Comparison of ENCODE assay signal across 19 mouse cellular contexts in genomic region chr1:53829089-53829488, GRCm38 (mm10). TPM values are rescaled to one million over a fixed set of nuclear protein-coding genes. Genes with fewer than 3 reads are reported as not detected.
DNase-seq lines count a peak whose midpoint lies in the region; TF ChIP-seq lines count a peak whose summit lies in the region.
"Had no signal": no experiment of that assay in that cellular context is flagged by ENCODE, and none has a peak within 500 bp of the region (broad histone marks: within the 10 kb centered on the region; RNA-seq: fewer than 3 reads in every experiment).

No protein-coding gene starts in this region.

- intact Hi-C loops in gastrocnemius, adult 2 months (cut with DNase I): no loop called here
- intact Hi-C loops in left cerebral cortex, postnatal 4 days (cut with DNase I): no loop called here
- intact Hi-C loops in left cerebral cortex, postnatal 36 days (cut with DNase I): no loop called here

- TF ChIP-seq POLR2A in brain, embryonic 14.5 days (IDR thresholded peaks at IDR 0.05; ENCODE audit: borderline replicate concordance, extremely low read depth, insufficient read depth, insufficient read length, poor library complexity, severe bottlenecking): no peak

- H3K27ac ChIP-seq in gastrocnemius, adult 2 months: no peak overlapping the region
- H3K27ac ChIP-seq: forebrain, embryonic 10.5 days; heart, embryonic 15.5 days; limb, embryonic 12.5 days; liver, embryonic 12.5 days had no signal

- DNase-seq in gastrocnemius, adult 2 months: peak; percentile 18
- no peak for DNase-seq in gastrocnemius, postnatal 25 days
- DNase-seq in left cerebral cortex, postnatal 4 days: peak; percentile 81
- no peak for DNase-seq in left cerebral cortex, postnatal 36 days (ENCODE audit: low spot score in 2 of 2)
- peak; percentile 44 for DNase-seq in brain, adult 2 months (ENCODE audit: low read depth, low spot score)
- peak; percentile 57 for DNase-seq in brain, embryonic 14.5 days (ENCODE audit: low read depth)
- no peak for DNase-seq in kidney, adult 8-10 months
- DNase-seq in urinary bladder, postnatal 14 days (ENCODE audit: low spot score): no peak
- DNase-seq: adrenal gland, adult 2 months; cerebellum, adult 2 months; heart, postnatal 36 days; kidney, adult 2 months; kidney, postnatal 10 days; lung, adult 18-20 months; lung, postnatal 10 days had no signal

- no peak overlapping the region for H3K4me3 ChIP-seq in gastrocnemius, adult 2 months
- H3K4me3 ChIP-seq: forebrain, embryonic 10.5 days; heart, embryonic 15.5 days; limb, embryonic 12.5 days; liver, embryonic 12.5 days had no signal

- no peak for TF ChIP-seq CTCF in gastrocnemius, adult 2 months (IDR thresholded peaks at IDR 0.05)
- no peak for TF ChIP-seq CTCF in brain, embryonic 14.5 days (IDR thresholded peaks at IDR 0.05; ENCODE audit: borderline replicate concordance, extremely low read depth, insufficient read depth, insufficient read length)

RNA-seq across cellular contexts. Expression of gene Stk17b, which starts 44.1 kb away (rescaled TPM):
- total RNA-seq in gastrocnemius, adult 2 months (2021): 1 to 10 TPM; 6.0 to 6.7 TPM
- total RNA-seq in gastrocnemius, postnatal 25 days (2021): 1 to 10 TPM; 4.6 to 5.8 TPM
- total RNA-seq in left cerebral cortex, postnatal 4 days (2021): 1 to 10 TPM; 5.4 to 7.0 TPM
- 1 to 10 TPM; 7.4 to 8.7 TPM for total RNA-seq in left cerebral cortex, postnatal 36 days (2021)
- polyA plus RNA-seq in brain, embryonic 14.5 days (2012; rRNA removed): 2.2 and 2.6 TPM in 2 replicates

Comparison
In these comparisons a context has a peak if more than half of its experiments do, and no peak if none do; other contexts are left out.
1. DNase-seq: peak in gastrocnemius, adult 2 months (single experiment), left cerebral cortex, postnatal 4 days (single experiment), brain, adult 2 months (single experiment) and brain, embryonic 14.5 days (single experiment); none in gastrocnemius, postnatal 25 days (single experiment), left cerebral cortex, postnatal 36 days (0 of 2), kidney, adult 8-10 months (0 of 2) and urinary bladder, postnatal 14 days (single experiment).